In genomic region chr14:60693666-60694065, GRCm38 (mm10) we compare ENCODE assay signal across 13 mouse cellular contexts. TPM values are rescaled to one million over a fixed set of nuclear protein-coding genes. Genes with fewer than 3 reads are reported as not detected.
DNase-seq lines count a peak whose midpoint lies in the region; ATAC-seq and TF ChIP-seq lines count a peak whose summit lies in the region.
"Had no signal": no experiment of that assay in that cellular context is flagged by ENCODE, and none has a peak within 500 bp of the region (broad histone marks: within the 10 kb centered on the region; RNA-seq: fewer than 3 reads in every experiment).

No protein-coding gene starts in this region.

- peaks cover 32% of the 10 kb centered on the region; the same call in 1 of the 2 replicates for H3K79me2 ChIP-seq in liver, adult 2 months (ENCODE audit: control insufficient read depth, insufficient read depth, low read length)

- WGBS in liver, adult 2 months = 50% methylated on average over 5 of the region's 5 CpGs
- WGBS in liver, embryonic 12.5 days (ENCODE audit: insufficient replicate concordance) = 77% methylated on average over 5 of the region's 5 CpGs
- 67% methylated on average over 5 of the region's 5 CpGs for WGBS in forebrain, embryonic 13.5 days
- 53% methylated on average over 5 of the region's 5 CpGs for WGBS in olfactory bulb, adult 2 months

- no peaks in the 10 kb centered on the region for H3K27me3 ChIP-seq in liver, adult 2 months (ENCODE audit: control insufficient read depth, insufficient read depth, low read length)
- no peaks in the 10 kb centered on the region for H3K27me3 ChIP-seq in liver, embryonic 12.5 days (replicated peaks)
- no peaks in the 10 kb centered on the region for H3K27me3 ChIP-seq in forebrain, embryonic 13.5 days
- H3K27me3 ChIP-seq: neural tube, embryonic 13.5 days had no signal

- intact Hi-C loops in gastrocnemius, adult 2 months (cut with DNase I) = loop anchor here (1.0 kb wide), 1 partner anchor 168 kb away; no protein-coding TSS in a partner anchor

- H3K9me3 ChIP-seq in liver, embryonic 12.5 days (replicated peaks) = no peaks in the 10 kb centered on the region
- H3K9me3 ChIP-seq in forebrain, embryonic 13.5 days (replicated peaks) = no peaks in the 10 kb centered on the region
- H3K9me3 ChIP-seq: heart, embryonic 10.5 days; neural tube, embryonic 13.5 days had no signal

- no peak overlapping the region for H3K9ac ChIP-seq in liver, adult 2 months (ENCODE audit: low read depth, low read length)
- no peak overlapping the region for H3K9ac ChIP-seq in liver, embryonic 12.5 days
- H3K9ac ChIP-seq in forebrain, embryonic 13.5 days = 0 out of 2 replicates have a peak overlapping the region, but pooled peaks have one; percentile 18

- H3K4me1 ChIP-seq in liver, adult 2 months (ENCODE audit: control insufficient read depth, insufficient read depth, low read length) = no peaks in the 10 kb centered on the region
- no peaks in the 10 kb centered on the region for H3K4me1 ChIP-seq in liver, embryonic 12.5 days
- peaks cover 75% of the 10 kb centered on the region for H3K4me1 ChIP-seq in forebrain, embryonic 13.5 days
- H3K4me1 ChIP-seq in olfactory bulb, adult 2 months (ENCODE audit: control insufficient read depth, insufficient read depth, low read length) = peaks cover 28% of the 10 kb centered on the region

- no peak for ATAC-seq in liver, embryonic 12.5 days
- no peak for ATAC-seq in forebrain, embryonic 13.5 days

- peak overlapping the region; percentile 41 for H3K27ac ChIP-seq in gastrocnemius, adult 2 months
- no peak overlapping the region for H3K27ac ChIP-seq in liver, adult 2 months (replicated peaks; ENCODE audit: insufficient read depth, low read depth, low read length)
- H3K27ac ChIP-seq in liver, embryonic 12.5 days = no peak overlapping the region
- peak overlapping the region; percentile 77 for H3K27ac ChIP-seq in forebrain, embryonic 13.5 days
- H3K27ac ChIP-seq in olfactory bulb, adult 2 months (ENCODE audit: insufficient read depth, low read depth, low read length) = peak overlapping the region; percentile 35; the same call in 1 of the 2 replicates
- H3K27ac ChIP-seq: heart, embryonic 10.5 days had no signal

- TF ChIP-seq CTCF in gastrocnemius, adult 2 months (IDR thresholded peaks at IDR 0.05) = no peak
- no peak for TF ChIP-seq CTCF in liver, adult 2 months (IDR thresholded peaks at IDR 0.05; ENCODE audit: low read depth, low read length)
- no peak for TF ChIP-seq CTCF in olfactory bulb, adult 2 months (IDR thresholded peaks at IDR 0.05; ENCODE audit: insufficient read depth, low read depth, low read length)

- H3K4me2 ChIP-seq in liver, embryonic 12.5 days = no peak overlapping the region
- 0 out of 2 replicates have a peak overlapping the region, but pooled peaks have one; percentile 24 for H3K4me2 ChIP-seq in forebrain, embryonic 13.5 days

- no peak overlapping the region for H3K4me3 ChIP-seq in gastrocnemius, adult 2 months
- no peak overlapping the region for H3K4me3 ChIP-seq in liver, adult 2 months (ENCODE audit: insufficient read depth, low read depth, low read length)
- no peak overlapping the region for H3K4me3 ChIP-seq in liver, embryonic 12.5 days
- no peak overlapping the region for H3K4me3 ChIP-seq in forebrain, embryonic 13.5 days
- H3K4me3 ChIP-seq in olfactory bulb, adult 2 months (ENCODE audit: insufficient read depth, low read depth, low read length) = no peak overlapping the region
- H3K4me3 ChIP-seq: heart, embryonic 10.5 days; neural tube, embryonic 13.5 days had no signal

- no peak for DNase-seq in gastrocnemius, adult 2 months
- DNase-seq in gastrocnemius, adult 18-20 months (ENCODE audit: low spot score) = no peak
- peak; percentile 36 for DNase-seq in liver, adult 2 months (ENCODE audit: extremely low read depth, low read depth, low spot score)
- no peak for DNase-seq in ovary, postnatal 36 days (ENCODE audit: low spot score)
- DNase-seq: cerebellum, postnatal 36 days; heart, postnatal 4 days; liver; thymus, postnatal 4 days had no signal

- peaks cover 7% of the 10 kb centered on the region; the same call in 1 of the 2 replicates for H3K36me3 ChIP-seq in liver, adult 2 months (ENCODE audit: control insufficient read depth, insufficient read depth, low read length)
- peaks cover 21% of the 10 kb centered on the region for H3K36me3 ChIP-seq in liver, embryonic 12.5 days
- H3K36me3 ChIP-seq in forebrain, embryonic 13.5 days (ENCODE audit: poor library complexity, severe bottlenecking) = peaks cover 32% of the 10 kb centered on the region
- H3K36me3 ChIP-seq: neural tube, embryonic 13.5 days had no signal

- TF ChIP-seq POLR2A in liver, adult 2 months (IDR thresholded peaks at IDR 0.05; ENCODE audit: extremely low read depth, insufficient read depth, low read length) = no peak
- TF ChIP-seq POLR2A in olfactory bulb, adult 2 months (IDR thresholded peaks at IDR 0.05; ENCODE audit: insufficient read depth, low read depth, low read length) = no peak

RNA-seq across cellular contexts. Expression of gene Spata13, which starts 59.9 kb away (rescaled TPM):
- 1 to 10 TPM; 3.8 to 4.3 TPM for total RNA-seq in gastrocnemius, adult 2 months (2021)
- total RNA-seq in gastrocnemius, adult 18-20 months (2021) = 1 to 10 TPM; 1.6 to 2.1 TPM
- 20.6 and 47.8 TPM in 2 replicates for total RNA-seq in liver, adult 2 months (2014; rRNA removed)
- 9.7 and 11.9 TPM in 2 replicates for polyA plus RNA-seq in liver, adult 2 months (2012; rRNA removed)
- 20.6 and 23.3 TPM in 2 replicates for polyA plus RNA-seq in liver, embryonic 12.5 days (2016; fragmentation: Nextera tagmentation; extraction: Ambion mirVana)
- 81.7 and 83.0 TPM in 2 replicates for polyA plus RNA-seq in forebrain, embryonic 13.5 days (2015; fragmentation: Nextera tagmentation; extraction: Ambion mirVana)
- polyA plus RNA-seq in olfactory bulb, adult 2 months (2012; ENCODE audit: insufficient read depth, insufficient read length, low replicate concordance, missing spikeins) = not detected in 2 replicates

Comparison
In these comparisons a context has a peak if more than half of its experiments do, and no peak if none do; other contexts are left out.
1. H3K27ac ChIP-seq: peak in gastrocnemius, adult 2 months (single experiment), forebrain, embryonic 13.5 days (single experiment) and olfactory bulb, adult 2 months (single experiment); none in liver, adult 2 months (single experiment) and liver, embryonic 12.5 days (single experiment).